Mouse (Mus musculus) testis, adult 2 months (tissue): ENCODE measurements around the gene Zfp428.

Experiments
- CTCF ChIP-seq: fragments of 200-500 bp; IDR thresholded peaks from 2 replicates; pipeline ENCODE4 v1.5.1; 2012; ENCODE audit warnings: low read depth, mild to moderate bottlenecking, inconsistent platforms, low read length, moderate library complexity; ENCODE audit not compliant: control insufficient read depth, insufficient read depth, insufficient replicate concordance
- POLR2A ChIP-seq: fragments of 200-500 bp; IDR thresholded peaks from 2 replicates; pipeline ENCODE4 v1.6.1; 2012; ENCODE audit warnings: low read depth, mild to moderate bottlenecking, inconsistent platforms, low read length, moderate library complexity; ENCODE audit not compliant: control insufficient read depth

DNA sequence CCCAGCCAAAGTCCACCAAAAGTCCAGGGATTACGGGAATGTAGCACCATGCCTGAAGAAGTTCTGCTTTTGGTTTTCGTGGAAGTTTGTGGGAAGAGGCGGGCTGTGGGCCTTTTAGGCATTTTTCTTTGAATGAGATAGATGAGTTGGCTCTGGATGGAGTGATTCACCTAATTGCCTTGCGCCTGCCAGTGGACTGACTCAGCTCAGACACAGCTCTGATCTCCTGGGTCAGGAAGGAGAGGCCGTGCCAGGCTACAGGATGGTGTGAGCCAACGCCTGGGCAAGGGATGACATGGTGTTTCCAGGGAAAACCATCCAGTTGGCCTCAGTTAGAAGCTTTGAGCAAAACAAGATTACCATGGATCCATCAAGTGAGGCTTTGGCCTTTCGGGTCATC lies 36.5 kb upstream of the Zfp428 start:
- TF ChIP-seq CTCF (no peak), POLR2A (no peak)
